Mouse (Mus musculus) neural tube, embryonic 15.5 days (tissue): ENCODE results near the gene Ccr10. TPM values are rescaled to one million over a fixed set of nuclear protein-coding genes. Genes with fewer than 3 reads are reported as not detected.

Experiments used
- ATAC-seq: fragments of 200-750 bp; cut with Nextera tagmentation; 2 replicates; pipeline ENCODE4 v1.8.0; 2017; ENCODE audit warnings: mild to moderate bottlenecking, moderate TSS enrichment, moderate library complexity; ENCODE audit not compliant: low FRiP score
- H3K27ac ChIP-seq: fragments of 300-500 bp; sonication (generic); replicated peaks from 2 replicates; pipeline ENCODE4 v1.5.1; 2015; ENCODE audit warnings: mild to moderate bottlenecking, inconsistent platforms
- H3K27me3 ChIP-seq: fragments of 300-500 bp; sonication (generic); replicated peaks from 2 replicates; pipeline ENCODE4 v1.6.1; 2015; ENCODE audit warnings: inconsistent platforms
- H3K36me3 ChIP-seq: fragments of 300-500 bp; sonication (generic); 2 replicates; pipeline ENCODE4 v1.6.1; 2015; ENCODE audit warnings: inconsistent platforms
- H3K4me1 ChIP-seq: fragments of 300-500 bp; sonication (generic); 2 replicates; pipeline ENCODE4 v1.6.1; 2015; ENCODE audit warnings: inconsistent platforms
- H3K4me2 ChIP-seq: fragments of 300-500 bp; sonication (generic); 2 replicates; pipeline ENCODE4 v1.6.1; 2015; ENCODE audit warnings: inconsistent platforms, mild to moderate bottlenecking, moderate library complexity
- H3K4me3 ChIP-seq: fragments of 300-500 bp; sonication (generic); replicated peaks from 2 replicates; pipeline ENCODE4 v1.5.1; 2015; ENCODE audit warnings: mild to moderate bottlenecking, inconsistent platforms
- H3K9ac ChIP-seq: fragments of 300-500 bp; sonication (generic); replicated peaks from 2 replicates; pipeline ENCODE4 v1.6.1; 2015; ENCODE audit warnings: mild to moderate bottlenecking, inconsistent platforms
- H3K9me3 ChIP-seq: fragments of 300-500 bp; sonication (generic); replicated peaks from 2 replicates; pipeline ENCODE4 v1.6.1; 2016; ENCODE audit warnings: inconsistent platforms
- WGBS: fragments of 180-500 bp; shearing (Covaris S2); methylation state at CpG from one replicate; pipeline ENCODE4 v1.1.7; 2015; ENCODE audit warnings: mixed read lengths; 5-methylcytosine and 5-hydroxymethylcytosine counted together
- polyA plus RNA-seq: library from polyadenylated mRNA; unstranded; fragments of >200 nt; fragmentation: Nextera tagmentation; extraction: Ambion mirVana; gene quantifications from 2 replicates; pipeline ENCODE4 v1.2.1, GENCODE M21; 2015

Gene Ccr10
- polyA plus RNA-seq, 1 experiment from 2014 or later = 0.51 TPM

DNA sequence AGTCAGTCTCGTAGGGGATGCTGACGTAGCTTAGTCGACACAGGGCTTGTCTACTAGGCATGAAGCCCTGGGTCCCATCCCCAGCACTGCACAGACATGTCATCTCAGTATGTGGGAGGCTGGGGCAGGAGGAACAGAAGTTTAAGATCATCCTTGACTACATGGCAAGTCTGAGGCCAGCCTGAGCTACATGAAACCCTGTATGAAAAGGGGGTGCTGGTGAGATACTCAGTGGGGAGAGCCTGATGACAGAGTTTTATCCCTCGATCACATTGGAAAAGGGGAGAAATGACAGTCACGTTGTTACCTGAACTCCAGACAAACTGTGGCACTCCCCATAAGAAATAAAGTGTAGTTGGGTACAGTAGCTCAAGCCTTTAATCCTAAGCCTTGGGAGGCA, 12.3 kb upstream of the Ccr10 start:
- peaks cover 3% of the 10 kb centered on the region; the same call in 1 of the 2 replicates for H3K27me3 ChIP-seq
- no peak overlapping the region for H3K27ac ChIP-seq
- H3K9ac ChIP-seq = no peak overlapping the region
- H3K4me3 ChIP-seq = no peak overlapping the region
- no peak for ATAC-seq
- H3K9me3 ChIP-seq = no peaks in the 10 kb centered on the region
- H3K4me2 ChIP-seq = no peak overlapping the region
- peaks cover 34% of the 10 kb centered on the region for H3K4me1 ChIP-seq
- WGBS = 95% methylated on average over 5 of the region's 5 CpGs
- H3K36me3 ChIP-seq = peaks cover 47% of the 10 kb centered on the region

DNA sequence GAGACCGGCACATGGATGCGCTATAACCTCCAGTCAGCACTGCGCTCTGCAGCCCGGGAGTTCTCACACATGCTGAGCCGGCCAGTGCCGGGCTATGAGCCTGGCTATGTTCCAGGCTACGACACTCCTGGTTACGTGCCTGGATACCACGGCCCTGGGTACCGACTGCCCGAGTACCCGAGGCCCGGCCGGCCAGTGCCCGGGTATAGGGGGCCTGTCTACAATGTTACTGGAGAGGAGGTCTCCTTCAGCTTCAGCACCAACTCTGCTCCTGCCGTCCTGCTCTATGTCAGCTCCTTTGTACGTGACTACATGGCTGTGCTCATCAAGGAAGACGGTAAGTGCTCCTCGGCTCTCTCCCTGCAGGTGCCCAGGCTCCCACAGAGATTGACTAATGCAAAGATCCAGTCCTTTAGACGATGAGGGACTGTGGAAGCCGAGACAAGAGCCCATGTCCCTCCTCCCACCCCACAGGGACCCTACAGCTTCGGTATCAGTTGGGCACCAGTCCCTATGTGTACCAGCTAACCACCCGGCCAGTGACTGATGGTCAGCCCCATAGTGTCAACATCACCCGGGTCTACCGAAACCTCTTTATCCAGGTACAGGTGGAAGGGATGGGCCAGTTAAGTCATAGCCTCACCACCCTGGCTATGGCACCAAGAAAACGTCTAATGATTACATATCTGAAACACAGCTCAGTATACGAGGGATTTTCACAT, 11.4 kb upstream of the Ccr10 start:
- Histone ChIP-seq H3K4me1 (peaks cover 31% of the 10 kb centered on the region), H3K4me2 (no peak overlapping the region), H3K9me3 (no peaks in the 10 kb centered on the region), H3K27ac (no peak overlapping the region), H3K4me3 (no peak overlapping the region), H3K36me3 (peaks cover 51% of the 10 kb centered on the region), H3K27me3 (peaks cover 6% of the 10 kb centered on the region), H3K9ac (no peak overlapping the region)
- ATAC-seq = no peak
- WGBS = 86% methylated on average over 27 of the region's 27 CpGs

DNA sequence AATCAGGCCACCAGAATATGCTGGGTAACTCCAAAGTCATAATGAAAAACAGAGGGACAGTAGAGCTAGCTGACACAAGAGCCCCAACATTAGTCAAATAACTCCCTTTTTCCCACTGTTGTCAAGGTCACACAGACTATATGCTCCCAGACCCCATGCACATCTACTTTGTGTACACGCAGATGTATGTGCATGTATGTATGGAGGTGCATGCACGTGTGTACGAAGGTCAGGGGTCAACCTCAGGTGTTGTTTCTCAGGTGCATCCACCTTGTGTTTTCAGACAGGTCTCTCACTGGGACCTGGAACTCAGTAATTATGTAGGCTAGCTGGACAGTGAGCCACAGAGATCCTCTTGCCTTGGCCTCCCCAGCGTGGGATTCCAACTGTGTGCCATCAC, 10.2 kb upstream of the Ccr10 start:
- no peak for ATAC-seq
- Histone ChIP-seq H3K27me3 (peaks cover 7% of the 10 kb centered on the region), H3K4me1 (peaks cover 19% of the 10 kb centered on the region), H3K36me3 (peaks cover 51% of the 10 kb centered on the region), H3K4me2 (no peak overlapping the region), H3K9me3 (no peaks in the 10 kb centered on the region), H3K4me3 (no peak overlapping the region), H3K27ac (no peak overlapping the region), H3K9ac (no peak overlapping the region)
- WGBS = 94% methylated on average over 4 of the region's 4 CpGs

DNA sequence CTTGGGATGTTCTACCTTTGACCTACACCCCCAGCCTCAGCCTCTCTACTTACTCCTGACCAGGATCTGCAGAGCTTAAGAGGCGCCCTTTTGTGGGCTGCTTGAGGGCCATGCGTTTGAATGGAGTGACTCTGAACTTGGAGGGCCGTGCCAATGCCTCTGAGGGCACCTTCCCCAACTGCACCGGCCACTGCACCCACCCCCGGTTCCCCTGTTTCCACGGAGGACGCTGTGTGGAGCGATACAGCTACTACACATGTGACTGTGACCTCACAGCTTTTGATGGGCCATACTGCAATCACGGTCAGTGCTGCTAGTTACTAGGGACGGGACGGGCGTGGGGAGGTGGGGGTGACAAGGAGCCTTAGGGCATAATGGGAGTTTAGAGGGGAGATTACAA, 9.7 kb upstream of the Ccr10 start:
- WGBS = 90% methylated on average over 12 of the region's 12 CpGs
- H3K36me3 ChIP-seq = peaks cover 51% of the 10 kb centered on the region
- peaks cover 14% of the 10 kb centered on the region for H3K4me1 ChIP-seq
- H3K27me3 ChIP-seq = peaks cover 9% of the 10 kb centered on the region
- ATAC-seq = no peak
- no peak overlapping the region for H3K27ac ChIP-seq
- H3K4me2 ChIP-seq = no peak overlapping the region
- H3K9ac ChIP-seq = no peak overlapping the region
- no peaks in the 10 kb centered on the region for H3K9me3 ChIP-seq
- no peak overlapping the region for H3K4me3 ChIP-seq

DNA sequence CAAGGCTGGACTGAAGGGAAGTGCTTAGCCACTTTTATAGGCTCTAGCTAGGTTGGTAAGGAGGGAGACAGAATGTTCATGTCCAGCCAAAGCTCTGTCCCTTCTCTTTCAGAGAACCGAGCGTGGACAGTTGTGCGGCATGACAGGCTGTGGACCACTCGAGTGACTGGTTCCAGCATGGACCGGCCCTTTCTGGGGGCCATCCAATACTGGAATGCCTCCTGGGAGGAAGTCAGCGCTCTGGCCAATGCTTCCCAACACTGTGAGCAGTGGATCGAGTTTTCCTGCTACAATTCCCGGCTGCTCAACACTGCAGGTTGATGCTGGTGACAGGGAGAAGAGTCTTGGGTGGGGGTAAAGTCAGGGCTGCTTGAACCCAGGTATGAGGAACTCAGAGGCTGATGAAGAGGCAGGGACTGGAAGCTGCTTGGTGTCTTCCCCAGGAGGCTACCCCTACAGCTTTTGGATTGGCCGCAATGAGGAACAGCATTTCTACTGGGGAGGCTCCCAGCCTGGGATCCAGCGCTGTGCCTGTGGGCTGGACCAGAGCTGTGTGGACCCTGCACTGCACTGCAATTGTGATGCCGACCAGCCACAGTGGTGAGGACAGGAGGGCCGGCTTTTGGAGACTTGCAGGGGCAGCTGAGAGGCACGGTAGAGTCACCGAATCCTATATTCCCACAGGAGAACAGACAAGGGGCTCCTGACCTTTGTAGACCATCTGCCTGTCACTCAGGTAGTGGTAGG, 7.7 kb upstream of the Ccr10 start:
- Histone ChIP-seq H3K4me1 (peaks cover 9% of the 10 kb centered on the region), H3K27ac (no peak overlapping the region), H3K4me3 (no peak overlapping the region), H3K27me3 (peaks cover 22% of the 10 kb centered on the region), H3K9me3 (no peaks in the 10 kb centered on the region), H3K9ac (no peak overlapping the region; the same call in 1 of the 2 replicates), H3K4me2 (no peak overlapping the region), H3K36me3 (peaks cover 48% of the 10 kb centered on the region)
- no peak for ATAC-seq
- WGBS = 84% methylated on average over 14 of the region's 14 CpGs

DNA sequence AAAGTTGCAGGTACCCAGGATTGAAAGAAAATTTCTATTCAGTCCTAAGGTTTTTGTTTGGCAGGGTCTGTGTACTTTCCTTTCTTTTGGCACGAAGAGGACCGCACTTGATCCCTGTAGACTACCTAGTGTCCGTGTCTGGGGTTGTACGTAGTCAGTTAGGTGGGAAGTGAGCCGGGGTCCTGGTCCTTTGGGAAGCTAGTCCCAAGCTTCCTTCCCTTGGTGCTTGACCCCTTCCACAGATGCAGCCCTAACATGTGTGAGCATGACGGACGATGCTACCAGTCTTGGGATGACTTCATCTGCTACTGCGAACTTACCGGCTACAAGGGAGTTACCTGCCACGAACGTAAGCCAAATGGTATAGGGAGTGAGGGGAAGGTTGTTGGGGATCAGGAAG, 6.7 kb upstream of the Ccr10 start:
- H3K27me3 ChIP-seq = peaks cover 32% of the 10 kb centered on the region
- no peaks in the 10 kb centered on the region for H3K9me3 ChIP-seq
- H3K36me3 ChIP-seq = peaks cover 42% of the 10 kb centered on the region
- no peak overlapping the region for H3K4me3 ChIP-seq
- H3K9ac ChIP-seq = no peak overlapping the region
- no peak for ATAC-seq
- peaks cover 19% of the 10 kb centered on the region for H3K4me1 ChIP-seq
- H3K27ac ChIP-seq = no peak overlapping the region
- 93% methylated on average over 11 of the region's 11 CpGs for WGBS
- H3K4me2 ChIP-seq = no peak overlapping the region

DNA sequence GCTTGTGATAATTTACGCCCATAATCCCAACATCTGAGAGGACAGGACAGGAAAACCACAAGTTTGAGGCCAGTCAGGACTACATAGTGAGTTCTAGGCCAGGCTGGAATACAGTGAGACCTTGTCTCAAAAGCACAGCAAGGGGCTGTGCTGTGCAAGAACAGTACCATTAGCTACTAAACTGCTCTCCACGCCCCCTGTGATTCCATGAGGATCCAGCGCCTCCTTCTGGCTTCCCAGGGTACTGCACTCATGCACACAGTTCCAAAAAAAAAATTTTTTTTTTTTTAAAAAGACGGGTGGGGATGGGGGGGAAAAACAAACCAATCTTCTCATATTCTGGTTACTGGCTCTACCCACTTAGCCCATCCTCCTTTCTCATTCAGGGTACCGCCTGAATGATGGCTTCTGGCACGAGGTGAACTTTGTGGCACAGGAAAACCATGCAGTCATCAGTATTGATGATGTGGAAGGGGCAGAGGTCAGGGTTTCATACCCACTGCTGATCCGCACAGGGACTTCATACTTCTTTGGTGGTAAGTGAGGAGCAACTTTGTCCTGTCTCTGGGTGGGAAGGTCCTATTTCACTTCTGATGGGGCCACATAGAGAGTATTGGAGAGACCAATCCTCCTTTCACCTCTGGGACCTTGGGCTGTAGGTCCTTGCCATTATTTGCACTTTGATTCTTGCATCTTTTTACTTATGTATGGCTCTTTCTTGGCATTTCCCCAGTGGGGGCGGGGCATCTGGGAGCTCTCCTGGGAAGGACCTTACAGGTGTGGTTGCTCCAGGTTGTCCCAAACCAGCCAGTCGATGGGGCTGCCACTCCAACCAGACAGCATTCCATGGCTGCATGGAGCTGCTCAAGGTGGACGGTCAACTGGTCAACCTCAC, 5.8 kb upstream of the Ccr10 start:
- H3K27ac ChIP-seq = no peak overlapping the region
- peaks cover 38% of the 10 kb centered on the region for H3K27me3 ChIP-seq
- no peaks in the 10 kb centered on the region for H3K9me3 ChIP-seq
- no peak overlapping the region for H3K9ac ChIP-seq
- WGBS = 42% methylated on average over 10 of the region's 10 CpGs
- ATAC-seq = no peak
- H3K36me3 ChIP-seq = peaks cover 34% of the 10 kb centered on the region
- no peak overlapping the region for H3K4me3 ChIP-seq
- H3K4me1 ChIP-seq = peaks cover 26% of the 10 kb centered on the region
- no peak overlapping the region for H3K4me2 ChIP-seq

DNA sequence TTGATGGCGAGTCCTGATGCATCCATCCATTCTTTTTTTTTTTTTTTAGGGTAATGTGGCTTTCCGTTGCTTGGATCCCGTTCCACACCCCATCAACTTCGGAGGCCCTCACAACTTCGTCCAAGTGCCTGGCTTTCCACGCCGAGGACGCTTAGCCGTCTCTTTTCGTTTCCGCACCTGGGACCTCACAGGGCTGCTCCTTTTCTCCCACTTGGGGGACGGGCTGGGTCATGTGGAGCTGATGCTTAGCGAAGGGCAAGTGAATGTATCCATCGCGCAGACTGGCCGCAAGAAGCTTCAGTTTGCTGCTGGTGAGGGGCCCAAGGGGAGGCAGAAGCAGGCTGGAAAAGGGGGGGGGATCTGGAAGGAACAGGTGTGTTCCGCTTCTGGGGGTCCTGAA, 5.0 kb upstream of the Ccr10 start:
- Histone ChIP-seq H3K4me3 (no peak overlapping the region), H3K27ac (no peak overlapping the region), H3K9ac (no peak overlapping the region), H3K36me3 (peaks cover 26% of the 10 kb centered on the region), H3K9me3 (no peaks in the 10 kb centered on the region), H3K4me2 (no peak overlapping the region), H3K4me1 (peaks cover 31% of the 10 kb centered on the region), H3K27me3 (peaks cover 40% of the 10 kb centered on the region)
- ATAC-seq = no peak
- 72% methylated on average over 17 of the region's 17 CpGs for WGBS

DNA sequence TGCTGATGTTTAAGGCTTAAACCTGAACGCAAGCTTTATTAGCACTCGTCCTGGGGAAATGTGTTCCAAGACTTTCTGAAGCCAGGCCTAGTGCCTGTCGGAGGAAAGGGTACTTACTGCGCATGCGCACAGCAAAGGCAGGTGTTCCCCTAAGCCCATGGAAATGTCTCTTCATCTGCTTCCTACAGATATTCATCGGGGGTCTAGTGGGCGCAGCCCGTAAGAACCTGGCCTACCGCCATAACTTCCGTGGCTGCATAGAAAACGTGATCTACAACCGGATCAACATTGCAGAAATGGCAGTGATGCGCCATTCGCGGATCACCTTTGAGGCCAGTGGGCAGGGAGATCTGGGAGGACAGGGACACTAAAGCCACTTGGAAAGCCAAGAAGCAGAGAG, 4.1 kb upstream of the Ccr10 start:
- Histone ChIP-seq H3K9ac (no peak overlapping the region), H3K4me2 (no peak overlapping the region), H3K27ac (no peak overlapping the region), H3K4me1 (peaks cover 41% of the 10 kb centered on the region), H3K27me3 (peaks cover 42% of the 10 kb centered on the region), H3K36me3 (peaks cover 22% of the 10 kb centered on the region), H3K9me3 (no peaks in the 10 kb centered on the region), H3K4me3 (no peak overlapping the region)
- ATAC-seq = no peak
- 77% methylated on average over 15 of the region's 15 CpGs for WGBS

DNA sequence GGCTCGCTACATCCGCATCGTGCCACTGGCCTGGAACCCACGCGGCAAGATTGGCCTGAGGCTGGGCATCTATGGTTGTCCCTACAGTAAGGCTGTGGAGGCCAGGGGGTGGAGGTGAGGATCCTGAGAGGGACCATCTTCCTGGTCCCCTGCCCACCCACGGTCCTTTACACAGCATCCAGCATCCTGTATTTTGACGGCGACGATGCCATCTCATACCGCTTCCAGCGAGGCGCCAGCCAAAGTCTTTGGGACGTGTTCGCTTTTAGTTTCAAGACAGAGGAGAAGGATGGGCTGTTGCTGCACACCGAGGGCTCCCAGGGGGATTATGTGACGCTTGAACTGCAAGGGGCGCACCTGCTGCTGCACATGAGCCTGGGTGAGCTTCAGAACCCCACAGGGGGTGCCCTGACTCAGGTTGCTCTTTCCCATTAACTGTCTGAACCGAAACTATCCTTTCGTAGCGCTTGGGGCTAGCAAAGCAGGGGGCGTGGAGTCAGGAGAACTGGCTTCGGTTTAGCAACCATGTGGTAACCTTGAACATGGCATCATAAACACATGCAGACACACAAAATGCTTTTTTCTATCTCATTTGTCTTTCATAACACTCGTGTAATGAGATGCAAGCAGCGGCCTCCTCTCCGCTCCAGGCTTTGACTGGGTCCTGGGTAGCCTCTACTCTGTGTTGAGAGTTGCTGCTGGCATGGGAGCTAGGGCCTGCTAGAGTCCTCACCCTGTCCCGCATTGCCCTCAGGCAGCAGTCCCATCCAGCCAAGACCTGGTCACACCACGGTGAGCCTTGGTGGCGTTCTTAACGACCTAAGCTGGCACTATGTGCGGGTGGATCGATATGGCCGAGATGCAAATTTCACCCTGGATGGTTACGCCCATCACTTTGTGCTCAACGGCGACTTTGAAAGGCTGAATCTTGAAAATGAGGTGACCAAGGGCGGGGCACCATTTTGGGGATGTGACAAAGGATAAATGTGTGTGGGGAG, 3.1 kb upstream of the Ccr10 start:
- WGBS = 51% methylated on average over 36 of the region's 36 CpGs
- no peak overlapping the region for H3K27ac ChIP-seq
- H3K9me3 ChIP-seq = no peaks in the 10 kb centered on the region
- peak overlapping the region; percentile 75 for H3K4me2 ChIP-seq
- H3K4me3 ChIP-seq = peak overlapping the region; percentile 51
- ATAC-seq = no peak
- H3K36me3 ChIP-seq = peaks cover 15% of the 10 kb centered on the region
- no peak overlapping the region for H3K9ac ChIP-seq
- peaks cover 42% of the 10 kb centered on the region for H3K27me3 ChIP-seq
- H3K4me1 ChIP-seq = peaks cover 50% of the 10 kb centered on the region
